Mouse (Mus musculus) midbrain, postnatal 0 days (tissue): ENCODE measurements around the gene Usp47. TPM values are rescaled to one million over a fixed set of nuclear protein-coding genes. Genes with fewer than 3 reads are reported as not detected.

Source experiments
- ATAC-seq: fragments of 200-750 bp; cut with Nextera tagmentation; 2 replicates; pipeline ENCODE4 v1.8.0; 2017; ENCODE audit warnings: moderate number of reproducible peaks, mild to moderate bottlenecking, moderate TSS enrichment, moderate library complexity; ENCODE audit not compliant: low FRiP score
- DNase-seq: peaks from one replicate; pipeline ENCODE4 v3.0.0-alpha.2; 2015; ENCODE audit warnings: low spot score
- H3K27ac ChIP-seq: fragments of 300-500 bp; sonication (generic); 2 replicates; pipeline ENCODE4 v1.5.1; 2014; ENCODE audit warnings: low read depth, mild to moderate bottlenecking, low read length, mixed read lengths
- H3K27me3 ChIP-seq: fragments of 300-500 bp; sonication (generic); 2 replicates; pipeline ENCODE4 v1.6.1; 2014; ENCODE audit warnings: low read length, control low read depth, mixed read lengths; ENCODE audit not compliant: insufficient read depth
- H3K36me3 ChIP-seq: fragments of 300-500 bp; sonication (generic); 2 replicates; pipeline ENCODE4 v1.6.1; 2014; ENCODE audit warnings: low read length, control low read depth, mixed read lengths; ENCODE audit not compliant: insufficient read depth
- H3K4me1 ChIP-seq: fragments of 300-500 bp; sonication (generic); 2 replicates; pipeline ENCODE4 v1.6.1; 2014; ENCODE audit warnings: mild to moderate bottlenecking, control low read depth, antibody characterized with exemption, low read length, mixed read lengths; ENCODE audit not compliant: insufficient read depth
- H3K4me2 ChIP-seq: fragments of 300-500 bp; sonication (generic); 2 replicates; pipeline ENCODE4 v1.6.1; 2014; ENCODE audit warnings: low read depth, mild to moderate bottlenecking, low read length, mixed read lengths; ENCODE audit not compliant: poor library complexity, severe bottlenecking
- H3K4me3 ChIP-seq: fragments of 300-500 bp; sonication (generic); 2 replicates; pipeline ENCODE4 v1.5.1; 2014; ENCODE audit warnings: low read depth, mild to moderate bottlenecking, low read length, moderate library complexity
- H3K9ac ChIP-seq: fragments of 300-500 bp; sonication (generic); replicated peaks from 2 replicates; pipeline ENCODE4 v1.6.1; 2014; ENCODE audit warnings: mild to moderate bottlenecking, low read length, moderate library complexity, mixed read lengths; ENCODE audit not compliant: poor library complexity, severe bottlenecking
- H3K9me3 ChIP-seq: fragments of 300-500 bp; sonication (generic); 2 replicates; pipeline ENCODE4 v1.6.1; 2016; ENCODE audit warnings: low read length, control low read depth
- CTCF ChIP-seq: IDR thresholded peaks from 2 replicates; pipeline ENCODE4 v1.5.1; 2016; ENCODE audit warnings: antibody characterized with exemption, mild to moderate bottlenecking
- WGBS: fragments of 180-500 bp; shearing (Covaris S2); extraction: QIAGEN DNeasy Blood & Tissue Kit; methylation state at CpG from one replicate; pipeline ENCODE4 v1.1.7; 2014; 5-methylcytosine and 5-hydroxymethylcytosine counted together
- polyA plus RNA-seq: library from polyadenylated mRNA; unstranded; fragments of >200 nt; fragmentation: Nextera tagmentation; extraction: Ambion mirVana; gene quantifications from 2 replicates; pipeline ENCODE4 v1.2.1, GENCODE M21; 2015
- total RNA-seq: library from RNA; depleted of rRNA; stranded (reverse); fragments of >200 nt; gene quantifications from 2 replicates; pipeline ENCODE4 v1.2.3, GENCODE M21; 2014

Usp47 gene
- total and polyA plus RNA-seq, 2 experiments from 2014 or later = 52.2 to 79.0 TPM

DNA sequence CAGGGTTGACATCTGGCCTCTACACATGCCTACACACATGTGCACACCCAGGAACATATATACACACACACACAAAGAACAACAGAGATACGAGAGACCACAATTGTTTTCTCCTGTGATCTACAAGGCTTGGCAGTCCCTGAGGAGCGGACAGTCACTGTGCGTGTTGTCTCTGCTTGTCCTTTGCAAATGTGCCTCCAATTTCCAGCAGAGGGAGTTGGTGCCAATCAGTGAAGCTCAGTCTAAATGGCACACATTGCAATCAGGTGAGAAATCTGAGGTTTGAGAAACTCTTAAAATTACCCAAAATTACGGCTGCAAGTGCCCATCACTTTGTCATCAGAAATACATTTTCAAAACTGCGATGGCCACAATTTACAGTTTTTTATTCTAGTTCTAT is 110.0 kb downstream of the Usp47 start:
- 83% methylated on average over 5 of the region's 5 CpGs for WGBS
- no peak overlapping the region for H3K27ac ChIP-seq
- no peak overlapping the region for H3K9ac ChIP-seq
- no peak overlapping the region for H3K4me2 ChIP-seq
- H3K36me3 ChIP-seq = no peaks in the 10 kb centered on the region
- peaks cover 6% of the 10 kb centered on the region; the same call in 1 of the 2 replicates for H3K4me1 ChIP-seq
- TF ChIP-seq CTCF = peak; percentile 62
- H3K4me3 ChIP-seq = no peak overlapping the region
- DNase-seq (no peak), ATAC-seq (no peak)
- H3K27me3 ChIP-seq = no peaks in the 10 kb centered on the region
- H3K9me3 ChIP-seq = no peaks in the 10 kb centered on the region

DNA sequence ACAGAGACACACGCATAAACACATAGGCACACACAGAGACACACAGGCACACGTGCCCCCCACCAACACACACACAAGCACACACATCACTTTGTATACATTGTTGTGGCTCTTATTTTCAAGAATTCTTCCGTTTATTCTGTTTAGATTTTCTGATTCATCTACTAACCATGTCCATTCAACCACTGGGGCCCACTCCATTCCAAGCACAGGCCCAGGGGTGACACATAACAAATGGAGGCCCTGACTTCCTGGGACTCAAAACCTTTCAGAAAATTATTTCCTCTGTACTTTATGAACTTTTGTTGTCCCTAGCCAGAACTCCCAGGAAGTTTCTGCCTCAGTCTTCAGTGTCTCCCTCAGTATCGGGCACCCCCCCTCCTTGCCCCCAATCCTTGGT is 111.9 kb downstream of the Usp47 start:
- DNase-seq = no peak
- TF ChIP-seq CTCF = no peak
- Histone ChIP-seq H3K36me3 (no peaks in the 10 kb centered on the region), H3K27ac (no peak overlapping the region), H3K27me3 (no peaks in the 10 kb centered on the region), H3K4me2 (no peak overlapping the region), H3K9ac (no peak overlapping the region), H3K9me3 (no peaks in the 10 kb centered on the region), H3K4me1 (peaks cover 6% of the 10 kb centered on the region; the same call in 1 of the 2 replicates), H3K4me3 (no peak overlapping the region)
- 87% methylated on average over 4 of the region's 4 CpGs for WGBS
- no peak for ATAC-seq

DNA sequence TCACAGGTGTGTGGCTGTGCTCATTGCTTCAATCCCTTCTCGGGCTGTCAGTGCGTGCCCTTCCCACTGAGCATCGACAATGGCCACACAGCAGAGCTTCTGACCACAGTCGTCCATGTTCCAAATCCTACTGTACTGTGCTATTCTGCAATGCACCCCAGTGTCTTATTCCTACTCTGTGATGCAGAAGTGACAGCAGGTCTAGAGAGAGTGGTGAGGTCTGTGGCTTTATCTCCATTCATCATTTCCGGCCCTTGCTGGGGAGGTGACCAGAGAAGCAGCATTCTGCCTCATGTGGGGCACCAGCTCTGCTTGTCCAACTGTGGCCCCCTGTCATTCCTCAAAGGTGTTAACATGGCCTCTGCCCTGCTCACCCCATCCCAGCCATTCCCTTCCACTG is 113.2 kb downstream of the Usp47 start:
- no peak overlapping the region for H3K27ac ChIP-seq
- H3K9me3 ChIP-seq = no peaks in the 10 kb centered on the region
- H3K36me3 ChIP-seq = no peaks in the 10 kb centered on the region
- WGBS = 71% methylated on average over 5 of the region's 5 CpGs
- H3K4me3 ChIP-seq = no peak overlapping the region
- no peaks in the 10 kb centered on the region for H3K27me3 ChIP-seq
- H3K4me2 ChIP-seq = no peak overlapping the region
- DNase-seq (no peak), ATAC-seq (no peak)
- peaks cover 6% of the 10 kb centered on the region; the same call in 1 of the 2 replicates for H3K4me1 ChIP-seq
- no peak overlapping the region for H3K9ac ChIP-seq
- TF ChIP-seq CTCF = no peak

DNA sequence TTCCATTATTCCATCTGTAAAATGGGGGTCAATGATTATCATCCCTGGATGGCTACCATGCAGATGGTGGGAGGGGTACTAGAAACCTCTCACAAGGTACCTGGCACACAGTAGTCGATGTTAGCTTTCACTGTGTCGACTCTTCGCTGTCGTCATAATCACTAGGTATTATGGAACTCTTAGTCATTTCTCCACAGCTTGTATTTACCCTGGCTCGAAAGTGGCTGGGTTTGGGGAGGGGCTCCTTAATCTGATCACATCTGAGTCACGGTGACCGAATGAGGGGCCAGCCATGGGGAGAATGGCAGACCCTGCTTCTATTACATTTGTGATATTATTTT is 114.8 kb downstream of the Usp47 start:
- WGBS = 73% methylated on average over 7 of the region's 7 CpGs
- no peak for ATAC-seq
- TF ChIP-seq CTCF = no peak

DNA sequence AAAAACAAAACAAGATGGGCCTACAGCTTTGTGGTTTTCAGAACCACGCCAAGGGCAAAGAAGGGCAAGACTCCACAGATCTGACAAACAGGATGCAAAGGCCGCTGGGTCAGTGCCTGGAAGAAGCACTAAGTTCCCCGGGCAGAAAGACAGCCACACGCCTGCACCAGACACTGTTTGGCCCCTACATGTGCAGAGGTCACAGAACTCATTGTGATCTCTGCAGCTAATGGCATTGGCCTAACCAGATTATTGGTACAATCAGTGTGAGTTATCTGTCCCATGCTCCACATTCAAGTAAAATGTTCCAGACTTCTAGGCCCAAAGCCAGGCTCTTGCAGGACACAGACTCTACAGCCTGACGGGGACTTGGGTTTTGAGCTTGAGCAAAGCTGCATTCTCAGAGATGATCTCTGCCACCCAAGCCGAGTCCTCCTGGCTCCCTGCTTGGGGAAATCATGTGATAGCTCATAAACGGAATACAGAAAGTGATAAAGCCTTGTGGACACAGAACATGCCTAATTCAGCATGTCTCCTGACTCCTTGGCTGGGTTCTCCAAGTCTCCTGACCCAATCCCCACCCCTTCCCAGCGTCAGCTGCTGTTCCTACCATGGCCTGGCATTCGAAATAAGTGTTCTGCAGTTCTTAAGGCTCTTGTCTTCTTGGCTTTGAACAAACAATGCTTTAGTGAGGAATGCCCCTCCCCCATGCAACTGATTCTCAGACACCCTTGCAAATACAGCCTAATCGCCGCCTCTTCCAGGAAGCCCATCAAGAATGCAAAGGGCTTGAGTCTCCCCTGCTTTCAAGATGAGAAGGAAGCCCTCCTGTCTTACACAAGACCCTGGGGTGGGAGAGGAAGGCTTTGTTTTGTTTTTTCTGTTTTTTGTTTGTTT is 115.5 kb downstream of the Usp47 start:
- 74% methylated on average over 11 of the region's 11 CpGs for whole genome bisulfite sequencing
- Histone ChIP-seq H3K27me3 (no peaks in the 10 kb centered on the region), H3K36me3 (no peaks in the 10 kb centered on the region), H3K4me1 (peaks cover 5% of the 10 kb centered on the region; the same call in 1 of the 2 replicates), H3K27ac (no peak overlapping the region), H3K4me2 (no peak overlapping the region), H3K9ac (no peak overlapping the region), H3K9me3 (no peaks in the 10 kb centered on the region), H3K4me3 (no peak overlapping the region)
- ATAC-seq (no peak), DNase-seq (no peak)
- no peak for TF ChIP-seq CTCF

More for the DNA sequence above, 114.8 kb downstream of the Usp47 start:
- Histone ChIP-seq H3K4me1 (peaks cover 4% of the 10 kb centered on the region; the same call in 1 of the 2 replicates), H3K27ac (no peak overlapping the region), H3K9me3 (no peaks in the 10 kb centered on the region), H3K9ac (no peak overlapping the region), H3K4me3 (no peak overlapping the region), H3K27me3 (no peaks in the 10 kb centered on the region), H3K4me2 (no peak overlapping the region), H3K36me3 (no peaks in the 10 kb centered on the region)
- no peak for DNase-seq

DNA sequence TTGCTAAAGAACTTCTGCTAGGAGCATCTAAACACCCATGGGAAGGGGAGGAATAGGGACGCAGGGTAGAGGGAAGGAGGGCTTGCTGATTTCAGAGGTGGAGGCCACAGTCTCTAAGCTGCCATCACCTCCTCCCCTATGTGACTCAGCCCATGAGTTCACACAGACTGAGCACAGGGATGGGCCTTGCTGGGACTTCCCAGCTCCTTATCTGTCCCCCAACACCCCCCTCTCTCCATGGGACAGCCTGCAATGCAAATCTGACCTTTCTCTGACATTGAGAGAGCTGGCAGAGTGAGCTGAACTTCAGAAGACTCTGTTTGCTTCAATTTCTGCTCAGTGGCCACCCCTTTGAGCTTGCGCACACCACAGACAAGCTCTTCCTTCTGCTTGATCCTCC is 117.4 kb downstream of the Usp47 start:
- Histone ChIP-seq H3K4me1 (peaks cover 5% of the 10 kb centered on the region; the same call in 1 of the 2 replicates), H3K36me3 (no peaks in the 10 kb centered on the region), H3K27me3 (no peaks in the 10 kb centered on the region), H3K4me2 (no peak overlapping the region), H3K27ac (no peak overlapping the region), H3K9ac (no peak overlapping the region), H3K9me3 (no peaks in the 10 kb centered on the region), H3K4me3 (no peak overlapping the region)
- WGBS = 86% methylated on average over 2 of the region's 2 CpGs
- DNase-seq (no peak), ATAC-seq (no peak)
- no peak for TF ChIP-seq CTCF
